Mouse (Mus musculus): ENCODE measurements at regions not wholly inside any gene's neighbourhood (a gene's known extent, or its start where the extent isn't known, plus 50 kb on each side); places are given as distances from the start of the nearest gene placed in this dataset.

DNA sequence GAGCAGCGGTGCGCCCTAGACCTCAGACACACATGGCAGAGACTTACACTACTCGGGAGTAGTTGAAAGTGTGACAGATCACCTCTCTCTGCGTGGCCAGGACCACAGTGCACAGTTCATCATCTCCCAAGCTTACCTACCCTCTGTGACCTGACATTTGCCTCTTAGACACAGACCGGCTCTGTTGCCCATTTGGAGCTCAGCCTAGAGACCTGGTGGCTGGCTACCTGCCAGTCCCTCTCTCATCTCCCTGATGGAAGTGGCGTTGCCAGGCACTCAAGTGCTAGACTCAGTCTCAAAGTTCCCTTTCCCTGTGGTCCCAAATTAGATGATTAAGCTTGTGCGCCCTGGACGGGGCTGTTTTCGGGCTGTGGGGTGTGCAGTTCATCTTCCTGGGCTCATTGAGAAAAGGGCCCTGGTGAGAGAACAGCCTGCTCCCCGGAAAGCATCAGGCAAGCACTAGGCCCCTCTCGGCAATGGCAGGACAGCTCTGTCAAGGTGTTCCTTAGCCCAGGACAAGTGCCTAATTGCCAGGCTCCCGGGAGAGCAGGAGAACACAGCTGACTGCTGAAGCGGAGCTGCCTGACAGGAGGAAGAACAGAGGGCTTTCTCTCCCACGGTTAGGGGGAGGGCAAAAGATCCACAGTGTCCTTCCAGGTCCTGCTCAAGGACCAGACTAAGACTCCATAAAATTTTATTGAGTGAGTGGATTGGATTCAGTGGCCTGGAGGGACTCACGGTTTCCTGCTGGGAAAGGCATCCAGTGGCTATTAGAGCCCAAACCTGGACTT is 119.5 kb upstream of the A530016L24Rik start:
- no peak overlapping the region for H3K4me3 ChIP-seq (ENCODE audit: low read depth, low read length)
- no peak overlapping the region for H3K9ac ChIP-seq (ENCODE audit: low read depth, low read length)
- H3K4me2 ChIP-seq (replicated peaks; ENCODE audit: low read depth, low read length): no peak overlapping the region
- no peaks in the 10 kb centered on the region for H3K36me3 ChIP-seq (ENCODE audit: control insufficient read depth, insufficient read depth, low read length)
- H3K27me3 ChIP-seq (ENCODE audit: control insufficient read depth, insufficient read depth, low read length): no peaks in the 10 kb centered on the region
- DNase-seq (ENCODE audit: low spot score) (no peak), ATAC-seq (ENCODE audit: low FRiP score) (no peak)
- 72% methylated on average over 15 of the region's 15 CpGs for WGBS
- H3K27ac ChIP-seq (ENCODE audit: low read depth, low read length): 0 out of 2 replicates have a peak overlapping the region, but pooled peaks have one; percentile 30
- peaks cover 2% of the 10 kb centered on the region; the same call in 1 of the 2 replicates for H3K9me3 ChIP-seq (ENCODE audit: control insufficient read depth, low read length)
- H3K4me1 ChIP-seq (replicated peaks; ENCODE audit: control insufficient read depth, insufficient read depth, low read length): no peaks in the 10 kb centered on the region

DNA sequence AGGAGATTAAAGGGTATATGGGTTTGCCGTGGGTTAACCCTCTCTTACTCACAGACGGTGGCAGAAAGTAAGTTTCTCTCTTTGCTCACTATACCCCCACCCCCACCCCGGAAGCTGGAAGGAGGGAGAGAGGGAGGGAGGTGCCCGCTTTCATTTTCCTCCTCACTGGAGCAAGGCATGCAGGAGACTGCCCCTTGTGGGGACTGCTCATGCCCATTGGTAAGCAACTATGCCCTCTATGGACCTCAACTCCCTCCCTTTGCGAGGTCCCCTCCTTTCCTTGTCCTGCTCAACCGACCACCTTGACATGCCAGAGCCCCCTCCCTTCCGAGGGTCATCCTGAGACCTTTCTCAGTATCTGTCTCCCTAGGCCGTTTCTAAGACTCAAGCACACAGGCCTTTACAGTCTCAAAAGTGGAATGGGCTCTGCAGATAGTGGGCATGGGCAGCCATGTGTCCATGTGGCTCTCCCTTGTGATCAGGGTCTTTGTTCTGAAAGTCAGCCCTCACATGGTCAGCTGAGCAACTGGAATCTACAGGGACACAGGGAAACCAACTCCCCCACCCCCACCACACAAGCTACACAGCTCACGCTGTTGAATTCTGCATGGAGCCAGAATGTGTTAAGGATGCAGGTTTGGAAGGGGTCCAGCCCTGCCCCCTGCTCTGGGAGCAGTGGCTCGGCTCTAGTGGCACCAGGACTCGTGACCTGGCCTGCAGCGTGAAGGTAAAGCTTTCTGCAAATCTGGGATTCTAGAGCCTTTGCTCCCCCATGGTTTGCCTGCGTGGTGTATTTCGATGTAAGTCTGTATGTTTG is 116.8 kb upstream of the A530016L24Rik start:
- Histone ChIP-seq H3K4me2 (replicated peaks; ENCODE audit: low read depth, low read length) (no peak overlapping the region), H3K27ac (ENCODE audit: low read depth, low read length) (no peak overlapping the region), H3K36me3 (ENCODE audit: control insufficient read depth, insufficient read depth, low read length) (no peaks in the 10 kb centered on the region), H3K4me1 (replicated peaks; ENCODE audit: control insufficient read depth, insufficient read depth, low read length) (no peaks in the 10 kb centered on the region), H3K9ac (ENCODE audit: low read depth, low read length) (no peak overlapping the region), H3K4me3 (ENCODE audit: low read depth, low read length) (no peak overlapping the region), H3K9me3 (ENCODE audit: control insufficient read depth, low read length) (no peaks in the 10 kb centered on the region), H3K27me3 (ENCODE audit: control insufficient read depth, insufficient read depth, low read length) (0 out of 2 replicates have a peak, but pooled peaks cover 2% of the 10 kb centered on the region)
- 83% methylated on average over 14 of the region's 14 CpGs for WGBS
- DNase-seq (ENCODE audit: low spot score): no peak
- no peak for ATAC-seq (ENCODE audit: low FRiP score)

DNA sequence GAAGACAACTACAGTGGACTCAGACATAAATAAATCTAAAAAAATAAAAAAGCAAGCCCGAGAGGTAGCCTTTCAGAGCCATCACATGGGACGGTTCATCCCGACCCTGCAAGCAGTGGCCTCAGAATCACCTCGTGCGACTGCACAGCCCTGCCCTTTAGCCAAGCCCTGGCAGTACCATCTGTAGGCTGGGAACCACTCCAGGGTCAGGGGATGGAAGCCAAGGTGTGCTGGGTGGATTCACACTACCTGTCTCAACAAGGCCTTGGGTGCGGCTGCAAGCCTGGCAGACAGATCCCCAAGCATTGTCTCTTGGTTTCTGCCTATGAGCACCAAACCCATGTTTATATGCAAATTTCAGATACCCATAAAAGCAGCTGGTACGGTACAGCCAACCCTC is 115.3 kb upstream of the A530016L24Rik start:
- H3K4me2 ChIP-seq (replicated peaks; ENCODE audit: low read depth, low read length): no peak overlapping the region
- no peak overlapping the region for H3K9ac ChIP-seq (ENCODE audit: low read depth, low read length)
- H3K4me3 ChIP-seq (ENCODE audit: low read depth, low read length): no peak overlapping the region
- no peak overlapping the region for H3K27ac ChIP-seq (ENCODE audit: low read depth, low read length)
- no peaks in the 10 kb centered on the region for H3K36me3 ChIP-seq (ENCODE audit: control insufficient read depth, insufficient read depth, low read length)
- ATAC-seq (ENCODE audit: low FRiP score) (no peak), DNase-seq (ENCODE audit: low spot score) (no peak)
- H3K4me1 ChIP-seq (replicated peaks; ENCODE audit: control insufficient read depth, insufficient read depth, low read length): peaks cover 2% of the 10 kb centered on the region; the same call in 1 of the 2 replicates
- H3K27me3 ChIP-seq (ENCODE audit: control insufficient read depth, insufficient read depth, low read length): 0 out of 2 replicates have a peak, but pooled peaks cover 2% of the 10 kb centered on the region
- H3K9me3 ChIP-seq (ENCODE audit: control insufficient read depth, low read length): no peaks in the 10 kb centered on the region
- WGBS: 88% methylated on average over 7 of the region's 7 CpGs

DNA sequence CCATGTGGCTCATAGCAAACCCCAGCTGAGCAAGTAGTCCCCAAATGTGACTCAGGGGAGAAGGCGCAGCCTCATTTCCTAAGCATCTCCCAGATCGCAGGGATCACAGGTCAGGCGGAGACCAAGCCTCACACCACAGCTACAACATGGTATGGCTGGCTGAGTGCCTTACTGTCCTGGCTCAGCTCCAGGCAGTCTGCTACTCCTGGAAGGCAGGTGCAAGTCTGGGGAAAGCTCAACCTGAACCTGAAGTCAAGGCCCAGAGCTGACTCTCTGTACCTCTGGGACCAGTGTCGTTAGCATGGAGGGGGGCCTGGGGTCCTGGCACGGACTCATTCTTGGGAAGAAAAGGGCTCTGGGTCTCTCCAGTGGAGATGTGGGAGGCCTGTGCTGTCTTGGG is 113.0 kb upstream of the A530016L24Rik start:
- DNase-seq (ENCODE audit: low spot score) (no peak), ATAC-seq (ENCODE audit: low FRiP score) (no peak)
- WGBS: 93% methylated on average over 5 of the region's 5 CpGs
- no peaks in the 10 kb centered on the region for H3K9me3 ChIP-seq (ENCODE audit: control insufficient read depth, low read length)
- H3K27ac ChIP-seq (ENCODE audit: low read depth, low read length): no peak overlapping the region
- no peak overlapping the region for H3K4me3 ChIP-seq (ENCODE audit: low read depth, low read length)
- H3K4me2 ChIP-seq (replicated peaks; ENCODE audit: low read depth, low read length): no peak overlapping the region
- H3K9ac ChIP-seq (ENCODE audit: low read depth, low read length): no peak overlapping the region
- no peaks in the 10 kb centered on the region for H3K36me3 ChIP-seq (ENCODE audit: control insufficient read depth, insufficient read depth, low read length)
- H3K4me1 ChIP-seq (replicated peaks; ENCODE audit: control insufficient read depth, insufficient read depth, low read length): peaks cover 2% of the 10 kb centered on the region; the same call in 1 of the 2 replicates
- 0 out of 2 replicates have a peak, but pooled peaks cover 2% of the 10 kb centered on the region for H3K27me3 ChIP-seq (ENCODE audit: control insufficient read depth, insufficient read depth, low read length)

- H3K4me2 ChIP-seq (replicated peaks; ENCODE audit: low read depth, low read length): no peak overlapping the region
- 0 out of 2 replicates have a peak, but pooled peaks cover 2% of the 10 kb centered on the region for H3K27me3 ChIP-seq (ENCODE audit: control insufficient read depth, insufficient read depth, low read length)
- no peak for ATAC-seq (ENCODE audit: low FRiP score)
- 90% methylated on average over 8 of the region's 8 CpGs for WGBS
- no peaks in the 10 kb centered on the region for H3K36me3 ChIP-seq (ENCODE audit: control insufficient read depth, insufficient read depth, low read length)
- no peaks in the 10 kb centered on the region for H3K9me3 ChIP-seq (ENCODE audit: control insufficient read depth, low read length)
- no peak overlapping the region for H3K27ac ChIP-seq (ENCODE audit: low read depth, low read length)
- H3K9ac ChIP-seq (ENCODE audit: low read depth, low read length): no peak overlapping the region
- no peak for DNase-seq (ENCODE audit: low spot score)
- H3K4me1 ChIP-seq (replicated peaks; ENCODE audit: control insufficient read depth, insufficient read depth, low read length): peaks cover 2% of the 10 kb centered on the region; the same call in 1 of the 2 replicates
- no peak overlapping the region for H3K4me3 ChIP-seq (ENCODE audit: low read depth, low read length)
These were observed 112.5 kb upstream of the A530016L24Rik start for GRCm38 (mm10) chr12:112376701-112377100.

- ATAC-seq (ENCODE audit: low FRiP score): 0 out of 2 replicates have a peak, but pooled peaks have one; percentile 33
- WGBS: 56% methylated on average over 13 of the region's 13 CpGs
- Histone ChIP-seq H3K4me1 (replicated peaks; ENCODE audit: control insufficient read depth, insufficient read depth, low read length) (peaks cover 2% of the 10 kb centered on the region; the same call in 1 of the 2 replicates), H3K27ac (ENCODE audit: low read depth, low read length) (peak overlapping the region; percentile 34; the same call in 1 of the 2 replicates), H3K4me2 (replicated peaks; ENCODE audit: low read depth, low read length) (no peak overlapping the region), H3K9ac (ENCODE audit: low read depth, low read length) (no peak overlapping the region), H3K27me3 (ENCODE audit: control insufficient read depth, insufficient read depth, low read length) (0 out of 2 replicates have a peak, but pooled peaks cover 2% of the 10 kb centered on the region), H3K9me3 (ENCODE audit: control insufficient read depth, low read length) (no peaks in the 10 kb centered on the region; the same call in 1 of the 2 replicates), H3K4me3 (ENCODE audit: low read depth, low read length) (no peak overlapping the region), H3K36me3 (ENCODE audit: control insufficient read depth, insufficient read depth, low read length) (no peaks in the 10 kb centered on the region)
- peak; percentile 19 for DNase-seq (ENCODE audit: low spot score)
These were observed 110.6 kb upstream of the A530016L24Rik start for GRCm38 (mm10) chr12:112378482-112379243.

- H3K4me2 ChIP-seq (replicated peaks; ENCODE audit: low read depth, low read length): no peak overlapping the region
- ATAC-seq (ENCODE audit: low FRiP score) (no peak), DNase-seq (ENCODE audit: low spot score) (no peak)
- H3K4me1 ChIP-seq (replicated peaks; ENCODE audit: control insufficient read depth, insufficient read depth, low read length): no peaks in the 10 kb centered on the region
- H3K9me3 ChIP-seq (ENCODE audit: control insufficient read depth, low read length): no peaks in the 10 kb centered on the region; the same call in 1 of the 2 replicates
- no peak overlapping the region for H3K9ac ChIP-seq (ENCODE audit: low read depth, low read length)
- no peaks in the 10 kb centered on the region for H3K36me3 ChIP-seq (ENCODE audit: control insufficient read depth, insufficient read depth, low read length)
- 68% methylated on average over 9 of the region's 9 CpGs for WGBS
- H3K27me3 ChIP-seq (ENCODE audit: control insufficient read depth, insufficient read depth, low read length): no peaks in the 10 kb centered on the region
- H3K27ac ChIP-seq (ENCODE audit: low read depth, low read length): no peak overlapping the region
- H3K4me3 ChIP-seq (ENCODE audit: low read depth, low read length): no peak overlapping the region
These were observed 101.4 kb upstream of the A530016L24Rik start for GRCm38 (mm10) chr12:112387836-112388235.

DNA sequence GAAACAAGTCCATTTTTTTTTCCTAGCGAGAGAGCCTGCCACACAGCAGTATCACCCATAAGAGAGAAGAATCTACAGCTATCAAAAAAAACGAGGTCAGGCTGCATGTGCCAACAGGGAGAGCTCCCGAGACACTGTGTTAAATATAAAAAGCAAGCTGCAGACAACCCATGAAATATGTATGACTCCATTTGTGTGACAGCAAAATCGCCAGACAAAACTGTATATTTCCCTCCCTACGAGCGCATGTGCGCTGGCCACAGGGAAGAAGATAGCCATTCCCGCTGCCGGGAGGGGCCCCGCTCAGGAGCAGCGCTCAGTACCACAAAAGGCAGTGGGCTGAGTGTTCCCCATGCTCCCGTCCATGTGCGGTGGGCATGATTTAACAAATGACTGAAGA is 93.3 kb upstream of the A530016L24Rik start:
- WGBS: 76% methylated on average over 13 of the region's 13 CpGs
- H3K36me3 ChIP-seq (ENCODE audit: control insufficient read depth, insufficient read depth, low read length): no peaks in the 10 kb centered on the region
- ATAC-seq (ENCODE audit: low FRiP score): no peak

More for the DNA sequence above, 93.3 kb upstream of the A530016L24Rik start:
- H3K4me3 ChIP-seq (ENCODE audit: low read depth, low read length): no peak overlapping the region
- H3K9me3 ChIP-seq (ENCODE audit: control insufficient read depth, low read length): no peaks in the 10 kb centered on the region
- H3K27me3 ChIP-seq (ENCODE audit: control insufficient read depth, insufficient read depth, low read length): peaks cover 2% of the 10 kb centered on the region; the same call in 1 of the 2 replicates
- no peak overlapping the region for H3K4me2 ChIP-seq (replicated peaks; ENCODE audit: low read depth, low read length)
- H3K27ac ChIP-seq (ENCODE audit: low read depth, low read length): no peak overlapping the region
- DNase-seq (ENCODE audit: low spot score): no peak
- no peak overlapping the region for H3K9ac ChIP-seq (ENCODE audit: low read depth, low read length)
- no peaks in the 10 kb centered on the region for H3K4me1 ChIP-seq (replicated peaks; ENCODE audit: control insufficient read depth, insufficient read depth, low read length)

All from hindbrain, embryonic 11.5 days (tissue).